In genomic region chr16:44558471-44559329, GRCm38 (mm10) we compare ENCODE assay signal across 8 mouse cellular contexts. TPM values are rescaled to one million over a fixed set of nuclear protein-coding genes. Genes with fewer than 3 reads are reported as not detected.
DNase-seq lines count a peak whose midpoint lies in the region; ATAC-seq and TF ChIP-seq lines count a peak whose summit lies in the region.

Gene Boc (minus strand): TSS chr16:44558897.

- TF ChIP-seq CTCF in cerebellum, adult 2 months (IDR thresholded peaks at IDR 0.05; ENCODE audit: borderline replicate concordance, insufficient read depth, low read depth, low read length), result no peak
- no peak for TF ChIP-seq CTCF in layer of hippocampus, adult 2 months (conservative IDR thresholded peaks at IDR 0.05)

- no peaks in the 10 kb centered on the region for H3K9me3 ChIP-seq in lung, embryonic 15.5 days

- DNase-seq in Muller cell, postnatal 12 days (ENCODE audit: inconsistent ontology term), result peak; percentile 89
- DNase-seq in cerebellum, adult 2 months, result peak; percentile 83 to 89
- peak; percentile 68 for DNase-seq in heart, postnatal 4 days
- DNase-seq in layer of hippocampus, adult 2 months (ENCODE audit: low spot score in 2 of 2), result peak; percentile 63 to 76
- peak; percentile 60 for DNase-seq in urinary bladder, adult 2 months (ENCODE audit: low spot score)

- peak within 1 kb of the TSS; percentile 75 for H3K4me3 ChIP-seq in cerebellum, adult 2 months (replicated peaks; ENCODE audit: insufficient read depth, low read depth, low read length)
- H3K4me3 ChIP-seq in layer of hippocampus, adult 2 months, result peak within 1 kb of the TSS; percentile 89
- H3K4me3 ChIP-seq in lung, embryonic 15.5 days, result peak within 1 kb of the TSS; percentile 78

- H3K27me3 ChIP-seq in cerebellum, adult 2 months (ENCODE audit: control insufficient read depth, insufficient read depth, low read length), result no peaks in the 10 kb centered on the region
- H3K27me3 ChIP-seq in lung, embryonic 15.5 days, result no peaks in the 10 kb centered on the region

- no peaks in the 10 kb centered on the region for H3K36me3 ChIP-seq in lung, embryonic 15.5 days

- under 1% methylated on average over 46 of the region's 46 CpGs for WGBS in cerebellum, adult 2 months
- 0% methylated on average over 42 of the region's 46 CpGs for WGBS in lung, embryonic 15.5 days

- peaks cover 12% of the 10 kb centered on the region; the same call in 1 of the 2 replicates for H3K4me1 ChIP-seq in cerebellum, adult 2 months (ENCODE audit: control insufficient read depth, insufficient read depth, low read length)
- H3K4me1 ChIP-seq in lung, embryonic 15.5 days, result peaks cover 24% of the 10 kb centered on the region

- TF ChIP-seq POLR2A in cerebellum, adult 2 months (IDR thresholded peaks at IDR 0.05; ENCODE audit: borderline replicate concordance, insufficient read depth, low read length), result peak; percentile 76; the same call in 1 of the 2 replicates

- peak within 1 kb of the TSS; percentile 98 for H3K27ac ChIP-seq in cerebellum, adult 2 months (ENCODE audit: insufficient read depth, low read length)
- H3K27ac ChIP-seq in layer of hippocampus, adult 2 months, result peak within 1 kb of the TSS; percentile 92
- H3K27ac ChIP-seq in lung, embryonic 15.5 days, result peak within 1 kb of the TSS; percentile 95

- peak; percentile 61 for ATAC-seq in frontal cortex, adult (ENCODE audit: low TSS enrichment)
- ATAC-seq in lung, embryonic 15.5 days (ENCODE audit: borderline replicate concordance, extremely low read depth, low FRiP score, low TSS enrichment), result peak; percentile 80
- ATAC-seq in neutrophil, adult 5-6 weeks (ENCODE audit: extremely low read depth, insufficient number of reproducible peaks, low FRiP score, poor library complexity, severe bottlenecking), result 0 out of 2 replicates have a peak, but pooled peaks have one; percentile 6

- H3K9ac ChIP-seq in lung, embryonic 15.5 days, result peak within 1 kb of the TSS; percentile 66

- peak within 1 kb of the TSS; percentile 85 for H3K4me2 ChIP-seq in lung, embryonic 15.5 days

RNA-seq across cellular contexts. Expression of gene Boc, which starts in this region (rescaled TPM):
- polyA plus RNA-seq in cerebellum, adult 2 months (2012; rRNA removed), result 37.9 and 43.6 TPM in 2 replicates
- total RNA-seq in heart, postnatal 4 days (2021), result 1 to 10 TPM; 8.8 to 9.3 TPM
- 10 to 100 TPM in 1 of 2 experiments, 1 to 10 TPM in 1; 9.7 to 12.1 TPM for total RNA-seq in layer of hippocampus, adult 2 months (2021)
- polyA plus RNA-seq in lung, embryonic 15.5 days (2015; fragmentation: Nextera tagmentation; extraction: Ambion mirVana), result 29.2 and 29.9 TPM in 2 replicates
- total RNA-seq in neutrophil, adult 5-6 weeks (2017), result not detected in 2 replicates
- polyA plus RNA-seq in urinary bladder, adult 2 months (2012; rRNA removed), result 23.5 and 30.1 TPM in 2 replicates

Comparison
In these comparisons a context has a peak if more than half of its experiments do, and no peak if none do; other contexts are left out.
1. Peak in every context shown above with its lines: DNase-seq, ATAC-seq, H3K4me3 ChIP-seq and H3K27ac ChIP-seq.
2. Peak in ATAC-seq in neutrophil, adult 5-6 weeks; RNA of the gene not detected or under 1 TPM.
3. ATAC-seq: peak in every context shown above with its lines; median percentile 80 in lung, embryonic 15.5 days; 61 in frontal cortex, adult; 6 in neutrophil, adult 5-6 weeks.